Mouse (Mus musculus) cerebellum, adult 11-12 months (tissue): ENCODE data around the gene H1f0.
A peak's percentile ranks its signal among the peaks of the same experiment; 100 is the strongest.

Source experiments
- DNase-seq: peaks from one replicate; pipeline ENCODE4 v3.0.0; 2022

Gene H1f0

GRCm38 (mm10) chr15:79073752-79074151, 45.5 kb downstream of the H1f0 start:
- no peak for DNase-seq

- DNase-seq: no peak
Observed at GRCm38 (mm10) chr15:79074446-79074845, 46.2 kb downstream of the H1f0 start.

- peak; percentile 81 for DNase-seq
Observed at GRCm38 (mm10) chr15:79074913-79075532, 46.8 kb downstream of the H1f0 start, which contains the start of gene Eif3l. Eif3l (plus strand) TSS chr15:79075179.

DNA sequence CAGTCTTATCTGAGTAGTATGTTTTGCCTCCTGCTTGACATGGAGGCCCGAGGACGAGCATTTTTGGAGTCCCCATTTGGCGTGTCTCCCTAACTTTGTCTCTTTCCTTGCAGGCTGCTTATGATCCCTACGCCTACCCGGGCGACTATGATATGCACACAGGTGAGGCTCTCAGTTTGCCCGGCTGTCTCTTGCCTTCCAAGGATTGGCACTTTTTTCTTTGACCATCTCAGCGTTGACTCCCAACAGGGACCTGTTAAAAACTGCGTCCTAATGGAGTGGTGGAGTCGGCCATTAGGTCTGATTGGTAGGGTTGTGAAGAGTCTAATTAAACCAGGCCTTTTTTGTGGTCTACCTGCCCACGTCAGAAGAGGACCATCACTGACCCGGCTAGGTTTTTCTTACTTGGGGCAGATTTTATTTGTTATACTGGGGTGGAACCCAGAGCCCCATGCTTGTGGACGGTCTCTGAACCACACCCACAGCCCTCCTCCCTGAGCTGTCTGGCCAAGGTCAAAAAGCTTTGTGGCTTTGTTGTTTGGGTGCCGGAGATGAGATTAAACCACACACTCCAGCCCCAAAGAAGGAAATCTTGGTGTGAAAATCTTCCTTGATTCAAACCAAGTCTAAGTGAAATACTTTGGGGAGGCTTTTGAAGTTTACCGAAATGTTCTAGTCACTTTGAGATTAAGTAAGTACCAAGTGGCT, 47.6 kb downstream of the H1f0 start:
- no peak for DNase-seq

- DNase-seq: no peak
Observed at GRCm38 (mm10) chr15:79079567-79079966, 51.3 kb downstream of the H1f0 start.
